In genomic region chr10:96048550-96048949, GRCm38 (mm10) we compare ENCODE assay signal across 13 mouse cellular contexts.
A peak's percentile ranks its signal among the peaks of the same experiment; 100 is the strongest.
DNase-seq lines count a peak whose midpoint lies in the region; ATAC-seq and TF ChIP-seq lines count a peak whose summit lies in the region.
"Had no signal": no experiment of that assay in that cellular context is flagged by ENCODE, and none has a peak within 500 bp of the region (broad histone marks: within the 10 kb centered on the region; RNA-seq: fewer than 3 reads in every experiment).

No protein-coding gene starts in this region.

- H3K27ac ChIP-seq in heart, embryonic 10.5 days = peak overlapping the region; percentile 87
- no peak overlapping the region for H3K27ac ChIP-seq in MEL (ENCODE audit: control insufficient read depth, low read depth, low read length)
- H3K27ac ChIP-seq in liver, embryonic 13.5 days = peak overlapping the region; percentile 53
- H3K27ac ChIP-seq: hindbrain, embryonic 12.5 days had no signal

- ATAC-seq in liver, embryonic 13.5 days (ENCODE audit: low read depth) = peak; percentile 83
- no peak for ATAC-seq in cerebellum, adult (ENCODE audit: insufficient number of reproducible peaks, low FRiP score, low TSS enrichment)

- peaks cover 27% of the 10 kb centered on the region for H3K4me1 ChIP-seq in heart, embryonic 10.5 days
- H3K4me1 ChIP-seq in MEL (ENCODE audit: control insufficient read depth in 1 of 2, insufficient read depth in 2 of 2, low read length in 2 of 2) = peaks cover 0 to 6% of the 10 kb centered on the region in 2 experiments; a peak in 1 of 4 replicates
- peaks cover 22% of the 10 kb centered on the region for H3K4me1 ChIP-seq in liver, embryonic 13.5 days (replicated peaks)
- H3K4me1 ChIP-seq: hindbrain, embryonic 12.5 days had no signal

- no peak for TF ChIP-seq CTCF in MEL (IDR thresholded peaks at IDR 0.05 in 2 of 3, conservative IDR thresholded peaks at IDR 0.05 in 1 of 3; ENCODE audit: control insufficient read depth in 1 of 3, insufficient read depth in 1 of 3, low read depth in 2 of 3, low read length in 3 of 3, poor library complexity in 1 of 3, severe bottlenecking in 1 of 3)

- no peak for TF ChIP-seq EP300 in MEL (IDR thresholded peaks at IDR 0.05; ENCODE audit: low read depth in 1 of 2, low read length in 2 of 2)

- DNase-seq in heart, embryonic 10.5 days (ENCODE audit: low spot score) = peak; percentile 81
- DNase-seq in heart, adult 11 months = no peak
- DNase-seq in MEL (ENCODE audit: low read depth, low spot score) = peak; percentile 14
- DNase-seq in embryo, embryonic 10.5 days (ENCODE audit: low spot score) = peak; percentile 14
- no peak for DNase-seq in liver, embryonic 13.5 days
- DNase-seq in thymus, postnatal 10 days (ENCODE audit: low spot score in 2 of 2) = no peak
- DNase-seq: cerebellum, postnatal 36 days; kidney, adult 8-10 months; thymus, adult 2 months had no signal

- TF ChIP-seq RAD21 in MEL (IDR thresholded peaks at IDR 0.05; ENCODE audit: low read depth, low read length) = no peak

- TF ChIP-seq POLR2A in MEL (IDR thresholded peaks at IDR 0.05; ENCODE audit: control insufficient read depth in 1 of 2, insufficient read depth in 1 of 2, low read depth in 1 of 2, low read length in 2 of 2, poor library complexity in 1 of 2) = no peak

- H3K27me3 ChIP-seq in heart, embryonic 10.5 days (ENCODE audit: insufficient read depth, poor library complexity, severe bottlenecking) = no peaks in the 10 kb centered on the region
- H3K27me3 ChIP-seq in MEL (ENCODE audit: control insufficient read depth in 1 of 2, insufficient read depth in 2 of 2, low read length in 2 of 2) = no peaks in the 10 kb centered on the region
- no peaks in the 10 kb centered on the region for H3K27me3 ChIP-seq in liver, embryonic 13.5 days
- H3K27me3 ChIP-seq: CH12.LX; hindbrain, embryonic 12.5 days had no signal

- no peak overlapping the region for H3K4me3 ChIP-seq in heart, embryonic 10.5 days
- no peak overlapping the region for H3K4me3 ChIP-seq in MEL (ENCODE audit: control insufficient read depth in 1 of 2, insufficient read depth in 1 of 2, low read depth in 2 of 2, low read length in 2 of 2)
- no peak overlapping the region for H3K4me3 ChIP-seq in liver, embryonic 13.5 days (replicated peaks)
- H3K4me3 ChIP-seq: erythroblast, embryonic 14.5 days; hindbrain, embryonic 12.5 days had no signal

- 59% methylated on average over 3 of the region's 3 CpGs for WGBS in heart, embryonic 10.5 days
- 32% methylated on average over 3 of the region's 3 CpGs for WGBS in liver, embryonic 13.5 days (ENCODE audit: insufficient replicate concordance)

- H3K79me2 ChIP-seq in MEL (ENCODE audit: control insufficient read depth, insufficient read depth, low read length, poor library complexity) = no peaks in the 10 kb centered on the region

- no peaks in the 10 kb centered on the region for H3K9me3 ChIP-seq in heart, embryonic 10.5 days
- no peaks in the 10 kb centered on the region for H3K9me3 ChIP-seq in MEL (replicated peaks; ENCODE audit: insufficient read depth, low read length)
- H3K9me3 ChIP-seq in liver, embryonic 13.5 days (replicated peaks) = no peaks in the 10 kb centered on the region
- H3K9me3 ChIP-seq: hindbrain, embryonic 12.5 days had no signal

- H3K4me2 ChIP-seq in liver, embryonic 13.5 days = peak overlapping the region; percentile 44
- H3K4me2 ChIP-seq: hindbrain, embryonic 12.5 days had no signal

- H3K36me3 ChIP-seq in heart, embryonic 10.5 days = no peaks in the 10 kb centered on the region
- peaks cover 2 to 3% of the 10 kb centered on the region in 2 experiments; a peak in 2 of 4 replicates for H3K36me3 ChIP-seq in MEL (ENCODE audit: control insufficient read depth in 1 of 2, insufficient read depth in 2 of 2, low read length in 2 of 2)
- H3K36me3 ChIP-seq in liver, embryonic 13.5 days = 0 out of 2 replicates have a peak, but pooled peaks cover 3% of the 10 kb centered on the region
- H3K36me3 ChIP-seq: hindbrain, embryonic 12.5 days had no signal

- H3K9ac ChIP-seq in MEL (ENCODE audit: control insufficient read depth, low read depth, low read length, poor library complexity, severe bottlenecking) = no peak overlapping the region
- H3K9ac ChIP-seq in liver, embryonic 13.5 days = no peak overlapping the region; the same call in 1 of the 2 replicates
- H3K9ac ChIP-seq: hindbrain, embryonic 12.5 days had no signal

TF ChIP-seq in MEL, 35 proteins besides CTCF, POLR2A, EP300 and RAD21:
- no peak for TF ChIP-seq ZNF384 (IDR thresholded peaks at IDR 0.05; ENCODE audit: low read depth, low read length)
- no peak for TF ChIP-seq TCF12 (IDR thresholded peaks at IDR 0.05; ENCODE audit: low read depth, low read length)

Comparison
In these comparisons a context has a peak if more than half of its experiments do, and no peak if none do; other contexts are left out.
1. DNase-seq: peak in heart, embryonic 10.5 days (single experiment), MEL (single experiment) and embryo, embryonic 10.5 days (single experiment); none in heart, adult 11 months (single experiment), liver, embryonic 13.5 days (single experiment) and thymus, postnatal 10 days (0 of 2).